Mouse (Mus musculus): ENCODE measurements around the gene Gpr87. TPM values are rescaled to one million over a fixed set of nuclear protein-coding genes. Genes with fewer than 3 reads are reported as not detected.

Gene Gpr87
- total and polyA plus RNA-seq, 3 experiments = not detected

DNA sequence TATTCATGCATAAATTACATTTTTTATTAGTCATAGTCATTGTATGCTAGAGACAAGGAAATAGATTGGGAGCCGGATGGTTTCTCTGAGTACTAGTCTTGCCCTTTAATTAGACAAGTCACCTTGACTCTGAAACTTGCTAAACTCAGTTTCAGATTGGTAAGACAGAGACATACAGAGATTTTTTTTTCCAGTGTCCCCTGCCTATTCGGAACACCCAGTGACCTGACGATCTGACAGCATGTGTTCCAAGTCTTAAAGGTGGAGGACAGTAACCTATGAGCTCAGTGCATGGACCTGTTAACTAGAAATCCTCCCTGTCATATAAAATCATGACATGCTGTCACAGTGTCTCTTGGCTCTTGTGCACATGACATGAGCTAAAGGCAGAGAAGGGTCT is 65.4 kb downstream of the Gpr87 start:
- no peak for TF ChIP-seq MAX (IDR thresholded peaks at IDR 0.05; ENCODE audit: low read length)
- TF ChIP-seq ELF1 (IDR thresholded peaks at IDR 0.05; ENCODE audit: low read depth, low read length) = no peak
- TF ChIP-seq SMC3 (IDR thresholded peaks at IDR 0.05; ENCODE audit: low read depth, low read length) = no peak
- TF ChIP-seq MAZ (IDR thresholded peaks at IDR 0.05; ENCODE audit: low read depth, low read length) = no peak
- TF ChIP-seq TCF12 (IDR thresholded peaks at IDR 0.05; ENCODE audit: low read depth, low read length) = no peak
- Histone ChIP-seq H3K27me3 (ENCODE audit: control insufficient read depth in 1 of 2, insufficient read depth in 2 of 2, low read length in 2 of 2) (no peaks in the 10 kb centered on the region), H3K4me1 (ENCODE audit: control insufficient read depth in 1 of 2, insufficient read depth in 2 of 2, low read length in 2 of 2) (peaks cover 0 to 35% of the 10 kb centered on the region in 2 experiments; a peak in 3 of 4 replicates), H3K27ac (ENCODE audit: control insufficient read depth, low read depth, low read length) (no peak overlapping the region), H3K79me2 (ENCODE audit: control insufficient read depth, insufficient read depth, low read length, poor library complexity) (no peaks in the 10 kb centered on the region), H3K36me3 (ENCODE audit: control insufficient read depth in 1 of 2, insufficient read depth in 2 of 2, low read length in 2 of 2) (peaks cover 0 to 41% of the 10 kb centered on the region in 2 experiments; a peak in 2 of 4 replicates), H3K4me3 (ENCODE audit: control insufficient read depth in 1 of 2, insufficient read depth in 1 of 2, low read depth in 2 of 2, low read length in 2 of 2) (no peak overlapping the region), H3K9me3 (replicated peaks; ENCODE audit: insufficient read depth, low read length) (no peaks in the 10 kb centered on the region), H3K9ac (ENCODE audit: control insufficient read depth, low read depth, low read length, poor library complexity, severe bottlenecking) (no peak overlapping the region)
- no peak for DNase-seq (ENCODE audit: low read depth, low spot score)

Other genes starting within 250 kb of the Gpr87 start
- gene Med12l, start 189.3 kb downstream of the Gpr87 start, total RNA-seq (2012; rRNA removed) = under 0.01 TPM in 1 of 2 replicates, not detected in the other
- under 1 TPM in 1 of 2 experiments, not detected in 1; 0.03 TPM for gene Med12l, start 189.3 kb downstream of the Gpr87 start, polyA plus RNA-seq (2012; ENCODE audit: insufficient read depth in 1 of 2, insufficient read length in 2 of 2, low read depth in 1 of 2, low replicate concordance in 2 of 2, missing spikeins in 1 of 2)
- gene Gpr171, start 93.3 kb downstream of the Gpr87 start, total RNA-seq (2012; rRNA removed) = not detected in 2 replicates
- gene Gpr171, start 93.3 kb downstream of the Gpr87 start, polyA plus RNA-seq (2012; ENCODE audit: insufficient read depth in 1 of 2, insufficient read length in 2 of 2, low read depth in 1 of 2, low replicate concordance in 2 of 2, missing spikeins in 1 of 2) = not detected
- gene P2ry14, start 41.5 kb downstream of the Gpr87 start, total RNA-seq (2012; rRNA removed) = 0.08 and 0.10 TPM in 2 replicates
- gene P2ry14, start 41.5 kb downstream of the Gpr87 start, polyA plus RNA-seq (2012; ENCODE audit: insufficient read depth in 1 of 2, insufficient read length in 2 of 2, low read depth in 1 of 2, low replicate concordance in 2 of 2, missing spikeins in 1 of 2) = under 1 TPM in 1 of 2 experiments, not detected in 1; 0.13 TPM
- not detected in 2 replicates for gene P2ry13, start 15.8 kb upstream of the Gpr87 start, total RNA-seq (2012; rRNA removed)
- gene P2ry13, start 15.8 kb upstream of the Gpr87 start, polyA plus RNA-seq (2012; ENCODE audit: insufficient read depth in 1 of 2, insufficient read length in 2 of 2, low read depth in 1 of 2, low replicate concordance in 2 of 2, missing spikeins in 1 of 2) = not detected
- not detected in 2 replicates for gene P2ry12, start 67.8 kb upstream of the Gpr87 start, total RNA-seq (2012; rRNA removed)
- not detected for gene P2ry12, start 67.8 kb upstream of the Gpr87 start, polyA plus RNA-seq (2012; ENCODE audit: insufficient read depth in 1 of 2, insufficient read length in 2 of 2, low read depth in 1 of 2, low replicate concordance in 2 of 2, missing spikeins in 1 of 2)
- gene Igsf10, start 149.3 kb upstream of the Gpr87 start, total RNA-seq (2012; rRNA removed) = not detected in 2 replicates
- gene Igsf10, start 149.3 kb upstream of the Gpr87 start, polyA plus RNA-seq (2012; ENCODE audit: insufficient read depth in 1 of 2, insufficient read length in 2 of 2, low read depth in 1 of 2, low replicate concordance in 2 of 2, missing spikeins in 1 of 2) = not detected